Mouse (Mus musculus): Measurements from ENCODE around the gene Atp2b4. TPM values are rescaled to one million over a fixed set of nuclear protein-coding genes. Genes with fewer than 3 reads are reported as not detected.

Atp2b4 gene
- total RNA-seq (2017): 16.7 to 44.9 TPM (median 20.6 TPM) in 3 replicates

DNA sequence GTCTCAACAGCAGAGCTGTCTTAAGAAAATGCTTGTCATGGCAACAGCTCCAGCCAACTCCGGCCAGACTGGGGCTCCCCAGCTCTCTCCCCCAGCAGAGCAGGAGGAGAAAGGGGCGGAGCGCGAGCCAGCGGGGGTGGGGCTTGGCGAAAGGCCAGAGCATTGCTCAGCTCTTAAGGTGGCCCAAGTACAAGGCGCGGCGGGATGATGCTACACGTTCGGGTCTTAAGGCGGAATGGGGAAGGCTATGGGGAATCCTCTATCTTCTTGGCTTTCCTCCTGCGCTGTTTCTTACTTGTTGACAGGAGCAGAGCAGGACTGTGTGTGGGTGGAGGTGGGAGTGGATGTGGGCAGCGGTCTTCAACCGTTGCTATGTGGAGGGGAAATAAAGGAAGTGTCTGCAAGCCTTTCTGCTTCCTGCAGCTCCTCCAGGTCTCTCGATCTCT, at the start of gene Atp2b4:
TSS of gene Atp2b4 (minus strand) at position 94 of the 446 bp plus-strand sequence.
- ATAC-seq (replicated peaks; ENCODE audit: insufficient number of reproducible peaks, low FRiP score, low TSS enrichment, poor library complexity, severe bottlenecking): peak; percentile 91

DNA sequence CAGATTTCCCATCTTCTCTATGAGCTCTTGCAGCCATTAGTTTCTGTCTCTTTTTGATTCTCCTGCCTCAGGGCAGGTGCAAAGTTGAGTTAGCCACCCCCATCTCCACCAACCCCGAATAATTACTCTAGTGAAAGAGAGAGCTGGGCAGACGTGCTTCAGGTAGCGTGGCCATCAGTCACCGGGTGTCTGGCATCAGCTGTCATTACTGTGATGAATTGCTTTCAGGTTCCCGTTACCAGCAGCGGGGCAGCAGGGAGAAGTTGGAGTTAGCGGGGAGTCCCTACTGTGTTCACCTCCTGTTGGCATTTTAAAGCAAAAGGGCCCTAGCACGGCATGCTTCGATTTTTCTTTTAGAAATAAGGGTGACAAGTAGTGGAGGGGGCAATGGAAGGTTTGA, 43.9 kb upstream of the Atp2b4 start:
- ATAC-seq (replicated peaks; ENCODE audit: insufficient number of reproducible peaks, low FRiP score, low TSS enrichment, poor library complexity, severe bottlenecking): no peak

DNA sequence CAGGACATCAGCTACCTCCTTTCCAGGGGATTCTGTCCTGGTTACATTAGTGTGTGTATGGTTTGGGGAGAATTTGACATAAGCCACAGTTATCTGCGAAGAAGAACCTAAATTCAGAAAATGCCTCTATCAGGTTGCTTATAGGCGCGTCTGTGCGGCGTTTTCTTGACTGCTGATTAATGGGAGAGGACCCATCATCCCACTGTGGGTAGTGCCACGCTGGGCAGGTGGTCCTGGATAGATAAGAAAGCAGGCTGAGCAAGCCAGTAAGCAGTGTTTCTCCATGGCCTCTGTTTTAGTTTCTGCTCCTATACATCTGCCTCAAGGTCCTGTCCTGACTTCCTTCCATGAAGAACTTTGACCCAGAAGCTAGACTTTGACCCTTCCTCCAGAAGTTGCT, 43.1 kb upstream of the Atp2b4 start:
- no peak for ATAC-seq (replicated peaks; ENCODE audit: insufficient number of reproducible peaks, low FRiP score, low TSS enrichment, poor library complexity, severe bottlenecking)

DNA sequence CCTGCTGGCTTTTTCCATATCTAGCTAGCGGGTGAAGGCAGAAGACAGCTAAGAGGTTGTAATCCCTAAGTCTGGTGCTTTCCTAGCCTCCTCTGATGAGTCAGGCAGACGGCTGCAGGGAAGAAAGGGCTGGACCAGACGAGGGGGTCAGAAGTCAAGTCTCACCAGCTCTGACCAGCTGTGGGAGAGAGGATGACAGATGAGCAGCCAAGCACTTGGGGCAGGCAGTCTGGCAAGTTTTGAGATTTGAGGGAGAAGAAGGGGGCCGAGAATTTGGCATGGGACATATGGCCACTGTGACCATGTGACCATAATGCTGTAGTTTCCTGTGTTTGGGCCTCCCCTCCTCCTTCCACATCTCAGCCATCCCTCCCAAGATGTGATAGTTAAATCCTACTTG, 42.5 kb upstream of the Atp2b4 start:
- no peak for ATAC-seq (replicated peaks; ENCODE audit: insufficient number of reproducible peaks, low FRiP score, low TSS enrichment, poor library complexity, severe bottlenecking)

DNA sequence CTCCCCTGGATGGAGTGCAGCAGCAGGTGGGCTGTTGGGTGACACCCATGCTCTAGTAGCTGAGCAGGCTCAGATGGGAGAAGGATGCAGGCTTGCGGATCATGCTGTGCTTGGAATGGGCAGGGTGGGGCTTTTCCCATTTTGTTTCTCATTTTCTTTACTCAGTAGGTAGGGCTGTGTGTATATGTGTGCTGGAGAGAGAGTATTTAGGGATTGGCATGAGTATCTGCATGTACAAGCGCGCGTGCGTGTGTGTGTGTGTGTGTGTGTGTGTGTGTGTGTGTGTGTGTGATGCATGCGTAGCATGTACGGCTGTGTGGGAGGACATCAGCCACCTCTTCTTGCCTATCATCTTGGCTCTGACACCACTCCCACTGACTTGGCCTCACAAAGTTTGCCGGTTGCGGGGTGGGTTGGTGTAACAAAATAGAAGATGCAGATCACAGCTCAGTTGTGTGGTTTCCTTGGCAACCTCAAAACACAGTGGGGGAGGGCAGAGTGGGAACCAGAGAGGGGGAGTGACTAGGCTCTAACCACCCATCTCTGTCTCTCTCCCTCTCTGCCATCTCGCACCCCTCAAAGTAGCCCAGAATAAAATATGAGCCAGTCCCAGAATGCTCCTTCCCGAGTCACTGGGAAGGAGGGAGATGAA, 41.4 kb upstream of the Atp2b4 start:
- no peak for ATAC-seq (replicated peaks; ENCODE audit: insufficient number of reproducible peaks, low FRiP score, low TSS enrichment, poor library complexity, severe bottlenecking)

DNA sequence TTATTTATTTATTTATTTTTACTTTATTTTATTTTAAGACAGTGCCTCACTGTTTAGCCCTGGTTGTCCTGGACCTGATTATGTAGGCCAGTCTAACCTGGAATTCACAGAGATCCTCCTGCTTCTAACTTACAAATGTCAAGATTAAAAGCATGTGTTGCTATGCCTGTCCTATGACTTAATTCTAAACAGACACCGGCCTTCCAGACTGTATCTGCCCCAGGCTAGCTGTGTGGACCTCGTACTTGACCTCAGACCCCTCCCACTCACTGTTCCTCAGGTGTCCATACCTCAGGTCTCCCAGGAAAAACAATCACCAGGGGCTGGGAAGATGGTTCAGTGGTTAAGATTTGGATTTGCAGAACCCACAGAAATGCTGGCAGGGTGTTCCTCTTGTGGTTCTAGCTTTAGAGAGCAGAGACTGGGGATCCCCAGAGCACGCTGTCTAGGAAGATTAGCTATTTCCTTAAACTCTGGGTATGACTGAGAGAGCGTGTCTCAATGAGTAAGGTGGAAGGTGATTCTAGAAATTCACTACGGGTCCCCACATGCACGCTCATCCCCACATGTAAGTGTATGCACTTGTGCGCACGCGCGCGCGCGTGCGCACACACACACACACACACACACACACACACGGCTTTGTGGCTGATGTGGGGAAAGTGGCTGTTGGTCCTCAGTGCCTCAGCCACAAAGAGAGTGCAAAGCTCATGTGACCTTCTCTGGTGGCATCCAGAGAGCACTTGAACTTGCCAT, 40.5 kb upstream of the Atp2b4 start:
- no peak for ATAC-seq (replicated peaks; ENCODE audit: insufficient number of reproducible peaks, low FRiP score, low TSS enrichment, poor library complexity, severe bottlenecking)

DNA sequence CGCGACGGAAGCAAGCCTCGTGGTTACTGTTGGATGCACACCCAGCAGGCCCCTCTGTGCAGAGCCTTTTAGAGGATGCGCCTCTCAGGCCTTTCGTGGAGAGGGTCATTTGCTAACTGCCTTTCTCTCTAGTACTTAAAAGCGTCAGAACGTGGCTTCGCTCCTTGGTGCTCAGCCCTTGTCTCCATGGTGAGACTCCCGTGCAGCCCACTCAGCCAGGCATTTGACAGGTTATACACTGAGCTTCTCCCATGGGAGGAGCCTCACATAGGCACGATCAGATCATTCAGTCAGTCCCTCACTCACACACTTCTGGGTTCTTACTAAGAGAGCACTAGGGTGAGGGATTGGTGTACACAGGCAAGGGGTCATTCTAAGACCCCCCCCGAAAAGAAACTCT, 39.7 kb upstream of the Atp2b4 start:
- ATAC-seq (replicated peaks; ENCODE audit: insufficient number of reproducible peaks, low FRiP score, low TSS enrichment, poor library complexity, severe bottlenecking): no peak

DNA sequence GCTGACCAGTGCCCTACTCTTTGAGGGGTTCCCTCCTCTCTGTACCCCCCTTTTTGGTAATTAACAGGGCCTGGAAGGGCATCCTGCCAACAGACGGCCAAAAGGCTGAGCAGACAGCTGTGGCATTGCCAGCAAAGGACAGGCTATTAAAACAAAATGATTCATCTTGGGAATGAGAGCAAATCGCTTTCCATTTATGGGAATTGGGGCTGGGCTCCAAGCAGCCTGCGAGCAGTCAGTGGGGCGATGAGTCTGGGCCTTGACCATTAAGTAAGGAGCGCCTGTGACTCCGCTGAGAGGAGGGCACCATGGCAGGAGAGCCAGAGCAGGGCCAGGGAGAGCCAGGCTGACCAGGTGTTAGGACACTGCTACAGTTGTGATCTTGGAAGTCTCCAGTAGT, 33.5 kb upstream of the Atp2b4 start:
- ATAC-seq (replicated peaks; ENCODE audit: insufficient number of reproducible peaks, low FRiP score, low TSS enrichment, poor library complexity, severe bottlenecking): no peak

DNA sequence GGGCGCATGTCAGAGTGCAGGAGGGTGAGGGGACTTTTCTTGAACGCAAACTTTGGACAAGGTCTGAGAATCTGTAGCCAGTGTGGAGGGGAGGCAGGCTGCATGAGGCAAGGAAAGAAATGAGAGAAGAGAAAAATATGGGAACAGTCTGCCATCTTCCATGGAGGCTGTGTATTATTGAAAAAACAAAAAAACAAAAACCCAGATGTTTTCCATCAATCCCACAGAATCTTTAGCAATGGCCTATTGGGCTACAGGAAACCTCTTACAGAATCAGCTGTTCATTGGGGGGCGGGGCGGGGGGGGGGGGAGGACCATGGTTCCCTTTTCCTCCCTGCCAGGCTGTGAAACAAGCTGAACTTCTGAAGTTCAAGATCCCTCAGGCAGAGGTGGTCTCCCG, 31.9 kb upstream of the Atp2b4 start:
- ATAC-seq (replicated peaks; ENCODE audit: insufficient number of reproducible peaks, low FRiP score, low TSS enrichment, poor library complexity, severe bottlenecking): no peak

DNA sequence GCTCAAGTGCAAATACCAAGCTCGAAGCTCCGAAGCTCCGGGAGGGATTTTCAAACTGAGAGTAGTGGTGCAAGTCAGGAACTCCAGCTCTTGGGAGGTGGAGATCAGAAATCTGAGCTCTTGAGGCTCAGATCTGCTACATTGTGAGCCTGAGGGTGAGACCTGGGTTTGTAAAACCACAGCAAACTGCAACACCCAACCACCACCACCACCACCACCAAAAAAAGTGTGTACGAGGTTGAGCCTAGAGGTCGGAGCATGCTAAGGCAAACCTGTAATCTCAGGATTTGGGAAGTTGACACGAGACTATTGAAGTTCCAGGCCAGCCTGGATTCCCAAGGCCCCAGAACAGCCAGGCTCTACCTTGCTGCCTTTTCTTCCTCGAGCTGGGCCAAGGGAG, 25.4 kb upstream of the Atp2b4 start:
- ATAC-seq (replicated peaks; ENCODE audit: insufficient number of reproducible peaks, low FRiP score, low TSS enrichment, poor library complexity, severe bottlenecking): no peak

DNA sequence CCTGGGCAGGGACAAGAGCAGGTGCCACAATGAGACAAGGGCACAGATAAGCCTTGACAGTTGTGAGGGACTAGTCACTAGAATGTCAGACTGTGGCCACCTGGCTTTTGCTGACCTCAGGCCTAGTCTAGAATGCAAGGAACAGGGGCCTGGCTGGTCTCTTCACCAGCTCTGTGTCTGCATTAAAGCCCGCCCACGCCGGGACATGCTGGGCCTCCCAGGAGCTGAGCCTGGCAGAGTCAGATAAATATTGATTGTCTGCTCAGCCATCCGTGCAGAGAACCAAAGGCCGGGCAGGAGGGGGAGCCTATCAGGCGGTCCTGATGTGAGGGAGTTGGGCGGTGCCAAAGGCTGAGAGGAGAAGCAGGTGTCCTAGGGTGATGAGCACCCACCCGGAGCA, 24.7 kb upstream of the Atp2b4 start:
- ATAC-seq (replicated peaks; ENCODE audit: insufficient number of reproducible peaks, low FRiP score, low TSS enrichment, poor library complexity, severe bottlenecking): no peak

DNA sequence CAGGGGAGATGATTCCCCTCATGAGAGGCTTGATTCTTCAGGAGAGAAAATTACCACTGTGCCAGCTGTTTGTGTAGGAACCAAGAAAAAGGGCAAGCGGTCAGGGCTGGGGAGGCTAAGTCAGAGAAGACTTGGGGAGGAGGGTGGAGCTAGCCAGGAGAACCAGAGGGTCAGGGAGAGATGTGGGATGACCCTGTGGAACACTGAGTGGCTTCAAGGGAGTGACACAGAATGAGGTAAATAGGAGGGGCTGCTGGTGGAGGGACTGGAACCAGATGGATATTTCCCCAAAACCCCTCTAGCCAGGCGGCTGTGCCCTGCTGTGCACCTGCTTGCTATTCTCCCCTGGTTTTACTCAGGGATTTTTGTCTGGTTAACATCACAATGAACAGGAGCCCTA, 24.3 kb upstream of the Atp2b4 start:
- ATAC-seq (replicated peaks; ENCODE audit: insufficient number of reproducible peaks, low FRiP score, low TSS enrichment, poor library complexity, severe bottlenecking): no peak

DNA sequence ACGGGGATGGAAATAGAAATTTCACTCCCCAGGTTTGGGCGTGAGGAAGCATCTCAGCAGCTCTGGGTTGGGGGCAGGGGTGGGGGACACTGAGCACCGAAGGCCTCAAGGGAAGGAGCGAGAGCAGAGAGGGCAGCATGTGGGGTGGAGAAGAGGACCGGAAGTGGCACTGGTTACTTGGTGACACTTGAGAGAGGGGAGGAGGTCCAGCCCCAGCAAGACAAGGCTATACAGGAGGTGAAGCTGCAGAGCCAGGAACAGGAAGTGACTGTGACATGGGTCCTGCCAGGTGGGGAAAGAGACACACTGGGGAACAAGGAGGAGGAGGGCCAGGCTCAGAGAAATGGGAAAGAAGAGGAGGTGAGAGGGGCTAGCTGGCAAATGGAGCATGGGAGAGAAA, 20.3 kb upstream of the Atp2b4 start:
- peak; percentile 68 for ATAC-seq (replicated peaks; ENCODE audit: insufficient number of reproducible peaks, low FRiP score, low TSS enrichment, poor library complexity, severe bottlenecking)

DNA sequence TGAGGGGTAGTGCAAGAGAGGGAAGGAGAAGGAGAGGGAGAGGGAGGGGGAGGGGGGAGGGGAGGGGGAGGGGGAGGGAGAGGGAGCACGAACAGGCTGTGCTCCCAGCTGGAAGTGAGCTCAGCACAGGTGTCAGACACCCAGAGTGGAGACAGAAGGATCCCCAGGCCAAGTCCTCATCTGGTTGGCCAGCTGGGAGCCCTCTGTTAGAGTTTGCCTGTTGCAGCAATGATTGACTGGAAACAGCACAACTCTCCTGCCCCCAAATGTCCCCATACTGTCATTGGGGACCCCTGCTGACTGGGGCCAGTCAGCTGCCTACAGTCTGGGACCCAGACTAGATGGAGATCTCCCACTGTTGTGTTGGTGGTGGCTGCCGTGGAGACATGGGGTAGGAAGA, 19.3 kb upstream of the Atp2b4 start:
- no peak for ATAC-seq (replicated peaks; ENCODE audit: insufficient number of reproducible peaks, low FRiP score, low TSS enrichment, poor library complexity, severe bottlenecking)

DNA sequence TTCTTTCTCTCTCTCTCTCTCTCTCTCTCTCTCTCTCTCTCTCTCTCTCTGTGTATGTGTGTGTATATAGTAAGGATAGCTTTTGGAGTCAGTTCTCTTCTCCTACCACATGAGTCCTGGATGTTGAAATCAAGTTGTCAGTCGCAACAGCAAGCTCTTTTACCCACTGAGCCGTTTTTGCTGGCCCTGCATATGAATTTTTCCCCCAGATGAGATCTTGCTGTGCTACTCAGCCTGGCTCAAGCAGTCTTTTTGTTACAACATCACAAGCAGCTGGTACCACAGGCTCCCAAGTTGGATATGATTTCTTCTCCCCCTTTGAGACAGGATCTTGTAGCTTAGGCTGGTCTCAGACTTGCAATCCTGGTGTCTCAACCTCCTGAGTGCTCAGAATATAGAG, 17.7 kb upstream of the Atp2b4 start:
- no peak for ATAC-seq (replicated peaks; ENCODE audit: insufficient number of reproducible peaks, low FRiP score, low TSS enrichment, poor library complexity, severe bottlenecking)

DNA sequence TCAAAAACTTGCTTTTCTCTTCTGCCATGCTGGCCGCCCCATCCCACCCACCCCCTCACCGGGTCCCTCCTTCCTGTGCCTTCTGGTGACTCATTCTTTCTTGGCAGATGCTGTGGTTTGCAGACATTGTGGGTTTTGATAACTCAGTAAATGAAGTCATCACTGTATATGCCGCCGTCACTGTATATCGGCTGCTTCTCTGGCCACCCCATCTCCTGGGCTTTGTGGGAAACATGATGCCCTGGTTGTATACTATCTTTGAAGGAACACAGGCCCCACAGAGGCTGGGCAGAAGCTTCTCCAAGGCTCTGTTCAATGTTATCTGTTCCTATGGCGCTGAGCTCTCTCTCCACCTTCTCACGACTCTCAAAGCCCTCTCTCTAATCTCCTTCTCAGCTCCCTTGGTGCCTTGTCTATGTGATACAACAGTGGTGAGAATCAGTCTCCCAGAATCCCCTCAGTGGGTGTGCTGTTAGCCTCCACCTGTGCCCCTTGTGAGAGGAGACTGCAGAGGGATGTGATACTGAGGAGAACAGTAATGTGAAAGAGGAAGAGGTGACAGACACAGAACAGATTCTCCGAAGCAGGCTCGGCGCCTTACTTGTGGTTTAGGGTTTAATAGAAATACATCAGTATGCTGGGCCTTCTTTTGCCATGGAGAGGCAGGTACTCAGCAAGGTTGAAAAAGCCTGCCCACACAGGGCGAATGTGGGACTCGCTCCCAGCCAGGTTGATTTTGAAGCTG, 15.1 kb upstream of the Atp2b4 start:
- ATAC-seq (replicated peaks; ENCODE audit: insufficient number of reproducible peaks, low FRiP score, low TSS enrichment, poor library complexity, severe bottlenecking): peak; percentile 70

DNA sequence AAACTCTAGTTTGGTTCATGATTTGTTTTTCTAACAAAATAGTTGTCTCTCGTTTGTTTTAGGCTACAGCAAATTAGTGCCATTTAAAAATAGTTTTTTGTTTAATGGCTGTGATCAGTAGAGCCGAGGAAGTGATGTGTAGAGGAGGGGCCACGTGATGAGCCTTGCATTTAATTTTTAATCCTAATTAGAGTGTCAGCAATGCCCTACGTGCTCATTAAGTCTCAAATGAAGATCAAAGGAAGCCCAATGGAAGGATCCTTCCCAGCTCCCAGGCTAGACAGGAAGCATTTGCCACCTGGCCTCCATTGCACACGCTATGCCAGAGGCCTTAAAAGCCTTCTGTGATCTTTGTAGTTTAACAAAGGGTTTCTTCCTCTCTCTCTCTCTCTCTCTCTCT, 8.5 kb upstream of the Atp2b4 start:
- no peak for ATAC-seq (replicated peaks; ENCODE audit: insufficient number of reproducible peaks, low FRiP score, low TSS enrichment, poor library complexity, severe bottlenecking)

DNA sequence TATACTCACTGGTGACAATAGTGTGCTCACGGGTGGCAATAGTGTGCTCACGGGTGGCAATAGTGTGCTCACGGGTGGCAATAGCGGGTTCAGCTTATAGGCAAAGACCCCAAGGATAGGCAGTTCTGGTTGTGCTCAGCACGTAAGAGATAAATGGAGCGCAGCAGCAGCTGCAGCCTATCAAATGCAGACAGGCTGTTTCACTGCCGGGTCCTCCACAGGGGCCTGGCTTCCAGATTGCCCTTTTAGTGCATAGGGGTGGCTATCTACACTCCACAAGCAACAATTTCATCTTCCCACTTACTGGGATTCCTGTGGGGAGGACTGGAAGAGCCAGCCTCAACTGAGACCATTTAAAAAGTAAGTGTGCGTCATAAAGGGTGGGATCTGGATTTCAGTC, 7.2 kb upstream of the Atp2b4 start:
- no peak for ATAC-seq (replicated peaks; ENCODE audit: insufficient number of reproducible peaks, low FRiP score, low TSS enrichment, poor library complexity, severe bottlenecking)

DNA sequence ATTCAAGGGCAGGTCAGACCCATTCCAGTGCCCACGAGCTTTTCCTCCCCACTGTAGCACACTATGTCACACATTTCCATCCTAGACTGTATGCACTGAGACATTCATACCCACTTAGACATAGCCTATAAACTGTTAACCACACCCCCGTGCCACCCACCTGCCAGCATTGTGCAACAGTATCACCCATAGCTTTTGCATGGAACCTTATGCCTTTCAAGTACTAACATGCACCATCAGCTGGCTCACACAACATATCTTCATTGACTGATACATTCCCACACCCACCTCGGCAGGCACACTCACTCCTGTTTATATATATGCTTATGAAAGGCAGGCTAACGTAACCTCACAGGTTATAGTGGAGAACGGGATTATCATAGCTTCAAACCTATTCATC, 902 bp upstream of the Atp2b4 start:
- ATAC-seq (replicated peaks; ENCODE audit: insufficient number of reproducible peaks, low FRiP score, low TSS enrichment, poor library complexity, severe bottlenecking): no peak

DNA sequence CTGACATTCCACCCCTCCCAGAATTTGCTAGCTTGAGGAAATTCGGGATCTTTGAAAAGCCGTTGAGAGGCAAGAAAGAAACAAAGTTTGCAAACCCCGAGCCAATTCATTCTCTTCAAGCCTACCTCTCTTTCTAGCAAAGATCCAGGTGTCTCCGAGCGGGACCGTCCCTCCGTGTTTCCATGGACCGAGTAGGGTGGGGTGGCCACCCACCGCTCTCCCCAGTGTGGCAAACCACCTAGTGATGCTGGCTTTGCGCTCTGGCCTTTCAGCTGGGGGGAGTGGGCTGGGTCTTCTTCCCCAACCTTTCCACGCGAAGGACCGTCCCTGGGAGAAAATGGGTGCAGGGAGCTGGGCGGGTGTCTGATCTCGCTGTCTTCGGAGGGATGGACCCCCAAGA, 329 bp downstream of the Atp2b4 start:
- no peak for ATAC-seq (replicated peaks; ENCODE audit: insufficient number of reproducible peaks, low FRiP score, low TSS enrichment, poor library complexity, severe bottlenecking)

Measured in monocyte, adult 5-6 weeks (primary cell).